Mouse (Mus musculus) kidney, postnatal 4 days (tissue): ENCODE data around the gene Pitpnc1.

ENCODE experiments used
- DNase-seq, 2 experiments: peaks; one replicate each; pipeline ENCODE4 v3.0.0; 2021; ENCODE audit warnings: mixed read lengths in 2 of 2

Gene Pitpnc1

GRCm38 (mm10) chr11:107358695-107359094 lies 111.8 kb downstream of the Pitpnc1 start:
- no peak for DNase-seq

DNA sequence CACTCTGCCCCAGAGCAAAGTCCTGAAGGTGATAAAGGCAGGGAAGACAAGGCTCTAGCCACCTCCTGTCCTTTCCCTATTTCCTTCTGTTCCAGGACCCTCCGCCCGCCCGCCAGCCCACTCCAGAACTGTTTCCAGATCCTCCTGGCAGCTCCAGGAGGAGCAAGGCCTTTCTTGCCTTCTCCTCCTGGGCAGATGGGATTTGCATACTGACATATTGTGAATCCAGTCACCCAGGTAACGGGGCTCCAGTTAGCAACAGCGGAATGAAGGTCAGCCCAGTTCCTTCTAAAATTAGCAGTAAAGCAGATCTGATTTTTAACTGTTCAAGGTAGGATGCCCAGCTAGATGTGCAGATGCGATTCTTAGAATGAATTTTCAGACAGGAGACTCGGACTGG lies 114.3 kb downstream of the Pitpnc1 start:
- DNase-seq: no peak

GRCm38 (mm10) chr11:107355526-107355925 lies 115.0 kb downstream of the Pitpnc1 start:
- DNase-seq: no peak

DNA sequence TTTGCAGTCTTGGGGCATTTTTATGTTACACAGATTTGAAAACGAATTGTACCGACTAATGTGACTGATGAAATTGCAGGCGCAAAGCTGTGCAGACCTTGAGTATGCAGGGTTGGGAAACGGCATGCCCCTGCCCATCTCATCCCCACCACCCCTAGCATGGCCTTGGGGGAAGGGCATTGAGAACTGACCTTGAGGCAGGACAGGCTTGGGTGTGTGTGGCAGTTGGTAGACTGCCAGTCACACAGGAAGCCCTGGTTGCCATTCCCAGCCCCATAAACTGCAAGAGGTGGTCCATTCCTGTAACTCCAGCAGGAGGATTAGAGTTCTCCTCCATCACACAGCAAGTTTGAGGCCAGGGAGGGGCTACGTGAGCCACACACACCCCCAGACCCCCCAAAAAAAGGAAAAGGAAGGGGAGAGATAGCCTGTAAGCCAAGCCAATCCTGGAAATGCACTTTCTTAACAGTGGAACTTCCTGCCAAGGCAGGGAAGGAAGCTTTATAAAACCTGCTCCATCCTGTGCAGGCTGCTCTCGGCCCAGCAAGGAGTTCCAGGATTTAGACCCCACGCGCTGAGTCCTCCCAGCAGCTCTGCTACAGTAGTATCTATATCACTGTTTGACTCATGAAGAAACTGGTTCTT lies 115.9 kb downstream of the Pitpnc1 start:
- peak in 1 of 2 experiments; percentile 33 for DNase-seq

DNA sequence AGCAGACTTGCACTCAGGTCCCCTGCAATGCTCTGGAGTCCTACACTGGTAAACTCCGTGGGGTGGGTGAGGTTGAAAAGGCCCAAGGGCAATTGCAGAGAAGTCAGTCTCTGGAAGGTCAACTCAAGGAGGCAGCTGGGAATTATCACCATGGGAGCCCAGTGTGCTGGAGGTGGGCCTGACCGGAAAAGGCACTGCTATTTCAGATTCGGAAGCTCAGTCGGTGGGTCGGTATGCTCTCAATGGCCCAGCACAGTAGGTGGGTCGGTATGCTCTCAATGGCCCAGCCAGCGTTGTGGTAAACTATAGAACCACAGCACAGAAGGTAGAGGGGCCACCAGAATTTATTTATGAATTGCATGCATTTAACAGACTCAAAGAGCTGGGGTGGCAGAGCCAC lies 117.9 kb downstream of the Pitpnc1 start:
- no peak for DNase-seq

GRCm38 (mm10) chr11:107349756-107350155 lies 120.7 kb downstream of the Pitpnc1 start:
- DNase-seq: no peak

GRCm38 (mm10) chr11:107343031-107343430 lies 127.5 kb downstream of the Pitpnc1 start:
- DNase-seq: no peak

DNA sequence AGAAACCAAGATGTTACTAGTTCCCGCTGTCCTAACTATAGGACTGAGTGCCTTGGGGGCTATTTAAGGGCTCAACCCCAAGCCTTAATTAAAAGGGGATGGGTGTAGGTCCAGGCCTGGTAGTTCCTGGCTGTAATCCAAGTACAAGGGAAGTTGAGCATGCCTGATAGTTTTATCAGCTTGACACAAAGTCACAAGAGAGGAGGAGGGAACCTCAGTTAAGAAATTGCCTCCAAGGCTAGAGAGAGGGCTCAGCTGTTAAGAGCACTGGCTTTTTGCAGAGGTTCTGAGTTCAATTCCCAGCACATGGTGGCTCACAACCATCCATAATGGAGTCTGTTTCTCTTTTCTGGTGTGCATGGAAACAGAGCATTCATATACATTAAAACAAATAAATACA lies 128.1 kb downstream of the Pitpnc1 start:
- DNase-seq: no peak

GRCm38 (mm10) chr11:107341293-107341692 lies 129.2 kb downstream of the Pitpnc1 start:
- DNase-seq: peak; percentile 58 to 71

DNA sequence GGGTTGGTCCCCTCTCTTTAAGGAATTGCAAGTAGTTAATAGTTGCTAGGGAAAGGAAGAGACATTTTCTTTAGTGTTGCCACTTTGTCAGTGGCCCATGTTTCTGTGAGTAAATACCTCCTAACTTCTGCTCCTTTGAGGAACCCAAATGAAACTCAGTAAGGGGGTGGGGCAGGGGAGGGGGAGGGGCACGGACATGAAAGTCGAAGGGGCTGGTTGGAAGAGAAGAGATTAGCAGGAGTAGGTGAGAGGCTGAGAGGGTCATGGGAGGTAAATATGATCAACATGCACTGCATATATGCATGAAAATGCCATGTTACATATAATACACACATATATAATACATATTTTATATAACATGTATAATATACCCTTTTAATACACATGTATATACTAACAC lies 129.7 kb downstream of the Pitpnc1 start:
- DNase-seq: no peak

DNA sequence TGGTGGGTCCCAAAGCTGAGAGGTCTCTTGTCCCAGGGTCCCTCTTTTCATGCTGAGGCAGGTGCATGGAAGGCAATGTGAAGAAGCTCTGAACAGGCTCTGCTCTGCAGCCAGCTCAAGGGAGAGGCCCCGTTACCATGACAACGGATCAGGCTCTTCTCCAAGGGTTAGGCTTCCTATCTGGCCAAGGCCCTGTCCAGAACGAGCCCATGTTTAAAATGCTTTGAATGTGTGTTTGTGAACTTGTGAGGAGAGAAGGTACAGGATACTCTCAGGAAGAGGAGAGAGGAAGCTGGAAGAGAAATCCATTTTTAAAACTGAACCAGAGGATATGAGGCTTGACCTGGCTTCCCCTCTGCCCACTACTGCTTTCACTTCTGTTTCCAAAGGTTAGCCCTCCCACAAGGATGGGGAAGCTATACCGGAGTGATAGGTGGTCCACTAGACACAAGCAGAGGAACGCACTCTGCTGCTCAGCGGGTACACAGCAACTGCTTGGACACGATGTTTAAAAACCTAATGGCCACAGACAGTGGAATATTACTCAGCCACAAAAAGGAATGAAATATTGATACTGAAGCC lies 131.2 kb downstream of the Pitpnc1 start:
- peak in 1 of 2 experiments; percentile 40 for DNase-seq

- peak; percentile 39 to 61 for DNase-seq
Observed at GRCm38 (mm10) chr11:107337391-107338148, 132.9 kb downstream of the Pitpnc1 start.

GRCm38 (mm10) chr11:107335756-107336155 lies 134.7 kb downstream of the Pitpnc1 start:
- no peak for DNase-seq

DNA sequence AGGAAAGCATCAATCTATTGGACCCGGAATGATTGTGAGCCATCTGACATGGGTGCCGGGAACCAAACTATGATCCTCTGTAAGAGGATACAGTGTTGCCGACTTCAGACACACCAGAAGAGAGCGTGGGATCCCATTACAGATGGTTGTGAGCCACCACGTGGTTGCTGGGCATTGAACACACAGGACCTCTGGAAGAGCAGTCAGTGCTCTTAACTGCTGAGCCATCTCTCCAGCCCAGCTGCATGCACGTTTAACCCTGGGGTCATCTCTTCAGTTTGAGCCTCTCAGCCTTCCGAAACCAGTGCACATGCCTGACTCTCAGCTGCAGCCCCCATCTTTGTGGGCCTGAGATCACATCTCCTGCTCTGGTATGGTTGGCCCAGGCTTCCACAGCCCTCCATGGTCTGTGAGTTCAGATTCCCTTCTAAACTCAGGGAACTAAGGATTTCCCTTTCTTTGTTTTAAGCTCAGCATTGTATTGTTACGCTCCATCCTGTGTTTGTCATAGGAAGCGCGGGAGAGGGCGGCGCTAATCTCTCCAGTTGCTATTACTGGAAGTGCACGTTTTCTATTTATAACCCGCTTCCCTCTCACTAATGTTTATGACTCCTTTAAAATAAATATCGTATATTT lies 135.5 kb downstream of the Pitpnc1 start:
- peak; percentile 50 to 68 for DNase-seq

GRCm38 (mm10) chr11:107332905-107333304 lies 137.6 kb downstream of the Pitpnc1 start:
- no peak for DNase-seq

DNA sequence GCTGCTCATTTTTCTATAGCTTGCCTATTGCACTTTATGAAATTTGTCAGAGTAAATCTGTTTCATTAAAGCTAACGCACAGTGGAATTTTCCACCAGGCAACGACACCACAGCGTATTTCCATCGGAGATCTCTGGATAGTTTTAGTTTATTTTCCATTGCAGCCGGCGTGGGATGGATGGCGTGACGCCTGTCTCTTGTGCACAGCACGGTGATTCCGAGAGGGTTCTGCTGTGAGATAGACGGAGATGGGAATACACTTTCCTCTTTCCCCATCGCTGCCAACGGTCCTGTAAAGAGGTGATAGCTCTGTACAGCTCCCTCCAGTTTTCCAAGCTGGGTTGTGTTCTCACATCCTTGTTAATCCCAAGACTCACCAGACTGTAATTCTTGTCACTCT lies 138.2 kb downstream of the Pitpnc1 start:
- DNase-seq: no peak

GRCm38 (mm10) chr11:107331425-107331824 lies 139.1 kb downstream of the Pitpnc1 start:
- no peak for DNase-seq

DNA sequence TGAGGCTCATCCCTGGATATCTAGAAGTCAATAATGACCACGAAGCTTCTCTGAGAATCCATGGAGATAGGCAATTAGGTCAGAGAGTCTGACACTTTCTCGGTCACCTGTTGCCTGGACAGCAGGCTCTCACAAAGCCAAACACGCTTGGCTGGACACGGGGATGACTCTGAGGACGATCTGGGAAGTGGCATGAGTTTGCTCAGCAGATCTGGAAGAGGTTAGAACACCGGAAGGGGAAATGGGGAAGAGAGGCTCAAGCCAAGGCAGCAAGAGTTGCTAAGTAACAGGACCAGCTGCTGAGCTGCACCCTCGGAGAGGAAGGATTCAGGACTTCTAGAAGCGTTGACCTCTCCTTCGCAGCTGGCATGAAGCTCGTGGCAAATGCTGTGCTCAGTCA lies 143.2 kb downstream of the Pitpnc1 start:
- DNase-seq: no peak

- DNase-seq: peak in 1 of 2 experiments; percentile 27
Observed at GRCm38 (mm10) chr11:107325739-107326725, 144.5 kb downstream of the Pitpnc1 start.

- DNase-seq: no peak
Observed at GRCm38 (mm10) chr11:107325226-107325625, 145.3 kb downstream of the Pitpnc1 start.

DNA sequence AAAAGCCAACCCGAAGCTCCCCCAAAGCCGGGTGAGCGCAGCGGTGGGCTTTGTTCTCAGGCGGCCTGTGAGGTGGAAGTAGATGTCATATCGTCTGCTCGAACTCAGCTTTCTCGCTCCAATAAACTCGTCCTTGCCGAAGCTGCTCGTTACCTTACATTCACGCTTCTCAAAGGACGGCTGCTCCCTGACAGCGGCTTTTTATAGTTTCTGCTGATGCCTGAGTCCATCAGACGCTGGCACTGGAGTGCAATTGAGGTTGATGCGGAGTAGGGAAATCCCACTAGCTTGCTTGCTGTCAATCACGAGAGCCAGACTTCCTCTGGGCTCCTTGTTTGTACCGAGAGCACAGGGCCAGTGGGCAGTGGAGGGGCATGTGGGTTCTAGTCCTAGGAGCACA lies 147.3 kb downstream of the Pitpnc1 start:
- DNase-seq: no peak

DNA sequence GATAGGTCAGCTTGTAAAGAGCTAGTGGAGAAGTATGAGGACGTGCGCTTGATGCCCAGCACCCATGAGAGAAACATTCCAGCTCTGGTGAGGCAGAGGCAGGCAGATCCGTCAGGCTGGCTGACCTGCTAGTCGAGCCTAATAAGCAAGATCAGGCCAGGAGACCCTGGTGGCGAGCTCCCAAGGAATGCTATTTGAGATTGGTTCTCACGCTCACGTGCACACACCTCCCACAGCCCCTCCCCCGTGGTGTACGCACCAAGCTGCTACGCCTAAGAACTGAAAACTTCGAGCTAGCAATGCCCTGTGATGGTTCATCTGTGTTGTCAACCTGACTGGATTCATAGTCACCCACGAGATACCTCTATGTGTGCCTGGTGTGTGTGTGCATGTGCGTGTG lies 148.3 kb downstream of the Pitpnc1 start:
- DNase-seq: no peak
